Mouse (Mus musculus) T-helper 17 cell (primary cell): ENCODE data around the gene Erf.

Source experiments
- in situ Hi-C, 2 experiments: fragments of 300-600 bp; cut with MboI, MseI; formaldehyde crosslinking; loops; 1 replicate in 1 of 2; 2 replicates in 1 of 2; pipeline ENCODE4 v1.15.1; 2025; ENCODE audit warnings: high pct_unique_total_duplicates in 2 of 2

The Erf gene

DNA sequence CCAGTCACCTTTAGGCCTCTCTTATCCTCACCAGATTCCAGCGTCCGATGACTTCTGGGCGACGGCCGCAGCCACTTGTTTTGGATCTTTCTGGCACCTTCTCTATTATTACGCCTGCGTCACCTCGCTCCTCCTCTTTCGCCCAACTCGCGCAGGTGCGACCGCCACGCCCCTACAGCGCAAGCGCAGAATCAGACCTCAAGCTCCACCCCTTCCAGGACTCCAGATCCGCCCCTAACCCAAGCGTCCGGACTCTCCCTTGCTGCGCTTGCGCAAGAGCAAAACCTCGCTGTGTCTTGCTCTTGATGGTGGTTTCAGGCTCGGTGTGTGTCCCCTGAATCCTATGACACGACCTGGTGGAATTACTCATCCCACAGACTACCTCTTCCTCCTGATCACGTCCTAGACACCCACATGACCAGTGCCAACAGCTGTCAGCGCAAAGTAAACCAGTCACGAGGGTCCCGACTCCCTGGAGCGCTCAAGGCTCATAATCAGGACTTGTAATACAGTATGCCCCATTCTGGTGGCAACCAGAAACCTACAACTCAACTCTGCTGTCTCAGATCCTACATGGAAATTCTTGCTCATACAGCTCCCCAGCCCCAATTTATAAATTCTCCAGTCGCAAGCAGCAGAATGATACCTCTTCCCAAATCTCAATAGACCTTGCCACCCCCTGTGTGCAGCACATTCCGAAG, 30.7 kb downstream of the Erf start:
- in situ Hi-C loops: loop anchor here (10.0 kb wide), 2 partner anchors 55 to 65 kb away; no protein-coding TSS in a partner anchor

DNA sequence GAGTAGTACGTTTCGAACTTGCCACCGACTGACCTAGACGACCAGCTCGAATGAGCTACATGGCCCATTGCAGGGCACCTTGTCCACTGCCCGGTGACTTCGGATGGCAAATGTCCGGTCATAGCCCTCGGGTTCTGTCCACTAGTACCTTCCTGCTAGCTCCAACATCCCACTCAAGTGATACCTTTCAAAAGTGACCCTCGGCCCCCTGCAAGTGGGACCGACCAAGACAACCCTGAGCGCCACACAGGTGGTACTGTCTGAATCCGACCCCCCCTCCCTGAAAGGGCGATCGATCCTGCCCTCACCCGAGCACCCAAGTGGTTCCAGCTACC, 31.2 kb downstream of the Erf start:
- in situ Hi-C loops: no loop called here

GRCm38 (mm10) chr7:25218705-25219415, 31.7 kb downstream of the Erf start:
- in situ Hi-C loops: no loop called here

DNA sequence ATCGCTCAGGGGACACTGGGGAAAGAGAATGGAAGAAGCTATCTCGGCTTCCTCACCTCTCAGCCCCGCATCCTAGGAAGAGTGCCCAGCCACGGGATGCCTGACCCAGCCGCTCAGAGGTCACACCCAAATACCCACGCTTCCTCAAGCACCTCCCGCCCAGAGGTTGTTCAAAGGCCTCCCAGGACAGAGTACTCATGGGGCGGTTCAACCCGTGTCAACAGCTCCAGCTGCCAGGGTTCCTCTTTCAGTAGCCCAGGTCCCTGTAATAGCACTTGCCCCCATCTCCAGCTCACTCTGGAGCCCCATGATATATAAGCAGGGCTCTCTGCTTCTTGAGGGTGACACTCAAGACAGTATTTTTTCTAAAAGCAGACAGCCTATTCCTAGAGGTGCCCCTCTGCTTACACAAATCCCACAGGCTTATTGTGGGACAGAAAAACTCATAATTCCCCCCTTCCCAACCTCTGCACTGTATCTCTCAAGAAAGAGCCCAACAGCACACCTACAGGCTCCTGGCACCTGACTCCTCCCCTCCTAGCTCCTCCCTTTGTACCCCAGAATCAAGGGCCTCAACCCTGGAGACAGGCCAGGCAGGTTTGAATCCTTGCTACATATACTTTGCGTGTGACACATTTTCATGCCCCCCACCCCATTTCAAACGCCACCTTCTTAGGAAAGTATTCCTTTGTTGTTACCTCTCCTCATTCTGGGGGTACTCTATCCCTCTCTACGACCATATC, 32.7 kb downstream of the Erf start:
- in situ Hi-C loops: no loop called here

DNA sequence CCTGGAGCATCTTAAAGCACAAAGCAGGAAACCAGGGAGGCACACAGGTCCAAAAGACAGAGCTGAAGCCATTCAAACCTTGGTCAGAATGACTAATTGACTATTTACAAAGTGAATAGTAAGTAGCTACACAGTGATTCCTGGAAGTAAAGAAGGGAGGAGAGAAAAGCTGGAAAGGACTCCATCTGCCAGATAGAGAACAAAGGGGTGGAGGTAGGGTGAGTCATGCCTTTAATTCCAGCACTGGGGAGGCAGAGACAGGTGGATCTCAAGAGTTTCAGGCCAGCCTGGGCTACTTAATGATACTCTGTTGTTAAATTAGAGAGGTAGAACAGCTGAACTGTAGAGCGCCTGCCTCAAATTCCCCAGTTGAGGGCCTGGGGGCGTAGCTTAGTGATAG, 36.4 kb downstream of the Erf start:
- in situ Hi-C loops: no loop called here

- in situ Hi-C loops: no loop called here
Observed at GRCm38 (mm10) chr7:25213099-25213498, 37.5 kb downstream of the Erf start.

- in situ Hi-C loops: no loop called here
Observed at GRCm38 (mm10) chr7:25210482-25210881, 40.1 kb downstream of the Erf start.

DNA sequence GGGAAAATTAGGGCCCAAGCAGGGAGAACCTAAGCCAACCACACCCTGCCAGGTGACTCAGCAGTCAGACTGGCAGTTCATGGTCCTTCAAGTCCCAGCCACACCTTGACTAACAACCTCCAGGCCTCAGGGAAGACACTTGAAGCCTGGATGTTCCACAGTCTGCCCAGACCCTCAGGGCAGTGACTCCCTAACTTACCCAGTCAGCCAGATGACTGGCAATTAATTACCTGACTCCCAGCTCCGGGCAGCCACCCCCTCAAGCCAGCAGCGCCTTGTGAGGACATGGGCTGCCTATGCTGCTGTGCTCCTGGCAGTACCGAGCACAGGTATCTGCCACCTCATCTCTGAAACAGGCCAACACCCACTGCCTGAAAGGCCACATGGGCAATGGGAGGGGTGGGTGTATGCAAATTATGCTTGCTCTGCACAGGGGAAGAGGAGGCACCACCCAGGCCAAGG, 41.4 kb downstream of the Erf start:
- in situ Hi-C loops: no loop called here

GRCm38 (mm10) chr7:25206094-25206830, 44.3 kb downstream of the Erf start:
- in situ Hi-C loops: no loop called here

- in situ Hi-C loops: no loop called here
Observed at GRCm38 (mm10) chr7:25205355-25206093, 45.0 kb downstream of the Erf start.

DNA sequence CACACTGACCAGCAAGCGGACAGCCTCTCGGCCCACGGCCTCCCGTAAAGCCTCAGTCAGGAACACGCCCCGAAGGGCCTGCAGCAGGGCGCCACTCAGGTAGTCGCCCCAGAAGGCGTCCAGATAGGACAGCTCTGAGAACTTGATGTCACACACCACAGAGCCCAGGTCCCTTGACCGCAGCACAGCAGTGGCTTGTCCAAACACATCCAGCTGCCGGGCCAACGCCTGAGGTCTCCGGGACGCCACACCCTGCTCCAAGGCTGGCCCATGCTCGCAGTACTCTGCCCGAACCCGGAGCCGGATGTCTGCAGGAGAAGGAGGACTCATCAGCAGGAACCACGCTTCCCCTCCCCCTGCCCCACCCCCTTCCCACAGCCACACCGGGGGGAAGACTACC, 46.9 kb downstream of the Erf start:
- in situ Hi-C loops: no loop called here

DNA sequence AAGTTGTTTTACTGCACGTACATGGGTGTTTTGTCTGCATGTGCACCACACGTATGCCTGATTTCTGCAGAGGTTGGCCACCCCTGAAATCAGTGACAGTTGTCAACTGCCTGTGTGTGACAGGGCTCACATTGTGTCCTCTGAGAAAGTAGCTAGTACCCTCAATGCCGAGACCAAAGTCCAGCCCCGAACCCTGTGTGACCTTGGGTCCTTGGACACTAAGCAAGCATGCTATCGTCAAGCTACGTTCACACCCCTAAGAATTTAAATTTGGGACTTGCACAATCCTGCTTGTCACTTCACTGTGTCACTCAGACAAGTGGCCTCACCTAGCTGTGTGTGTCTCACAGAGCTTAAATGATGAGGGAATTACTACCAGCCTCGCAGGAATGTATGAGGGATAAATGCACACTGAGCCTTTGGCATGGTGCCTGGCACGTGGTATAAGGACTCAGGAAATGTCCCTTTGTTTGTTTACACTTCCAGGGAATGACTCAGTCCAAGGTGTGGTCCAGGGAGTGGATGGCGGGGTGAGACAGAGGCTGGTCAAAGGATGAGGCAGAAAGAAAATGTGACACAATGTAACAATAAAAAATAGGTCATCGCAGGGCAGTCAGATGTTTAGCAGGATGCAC, 53.1 kb downstream of the Erf start:
- in situ Hi-C loops: no loop called here

DNA sequence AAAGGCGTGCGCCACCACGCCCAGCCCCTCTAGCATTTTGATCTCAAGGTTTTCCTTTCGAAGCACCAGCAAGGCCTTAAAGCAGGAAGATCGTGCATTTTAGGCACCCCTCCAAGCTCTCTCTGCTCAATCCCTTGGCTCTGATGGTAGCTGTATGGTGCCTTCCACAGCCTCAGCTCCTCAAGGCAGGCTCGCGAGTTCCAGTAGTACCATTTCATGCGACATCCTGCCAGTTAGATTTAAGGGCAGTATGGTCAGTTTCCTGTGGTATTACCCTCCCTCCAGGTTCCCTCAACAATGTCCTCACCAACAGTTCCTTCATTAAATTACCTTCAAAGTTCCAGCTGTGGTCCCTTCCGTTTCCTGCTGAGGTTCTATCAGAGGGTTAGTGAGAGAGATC, 54.5 kb downstream of the Erf start:
- in situ Hi-C loops: no loop called here

DNA sequence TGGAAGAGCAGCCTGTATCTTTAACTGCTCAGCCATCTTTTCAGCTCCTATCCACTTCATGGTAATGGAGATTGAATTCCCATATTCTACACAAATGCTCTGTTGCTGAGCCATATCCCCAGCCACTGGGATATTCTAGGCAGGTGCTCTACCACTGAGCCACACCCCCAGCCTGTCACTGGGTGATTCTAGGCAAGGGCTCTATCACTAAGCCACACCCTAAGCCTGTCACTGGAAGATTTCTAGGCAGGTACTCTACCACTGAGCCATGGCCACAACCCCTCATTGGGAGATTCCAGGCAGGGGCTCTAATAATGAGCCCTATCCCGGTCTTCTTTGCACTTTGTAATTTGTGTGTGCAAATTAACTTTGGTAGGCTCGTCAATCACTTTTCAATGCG, 55.4 kb downstream of the Erf start:
- in situ Hi-C loops: no loop called here
